Mouse (Mus musculus): ENCODE measurements around the gene Itih4.

DNA sequence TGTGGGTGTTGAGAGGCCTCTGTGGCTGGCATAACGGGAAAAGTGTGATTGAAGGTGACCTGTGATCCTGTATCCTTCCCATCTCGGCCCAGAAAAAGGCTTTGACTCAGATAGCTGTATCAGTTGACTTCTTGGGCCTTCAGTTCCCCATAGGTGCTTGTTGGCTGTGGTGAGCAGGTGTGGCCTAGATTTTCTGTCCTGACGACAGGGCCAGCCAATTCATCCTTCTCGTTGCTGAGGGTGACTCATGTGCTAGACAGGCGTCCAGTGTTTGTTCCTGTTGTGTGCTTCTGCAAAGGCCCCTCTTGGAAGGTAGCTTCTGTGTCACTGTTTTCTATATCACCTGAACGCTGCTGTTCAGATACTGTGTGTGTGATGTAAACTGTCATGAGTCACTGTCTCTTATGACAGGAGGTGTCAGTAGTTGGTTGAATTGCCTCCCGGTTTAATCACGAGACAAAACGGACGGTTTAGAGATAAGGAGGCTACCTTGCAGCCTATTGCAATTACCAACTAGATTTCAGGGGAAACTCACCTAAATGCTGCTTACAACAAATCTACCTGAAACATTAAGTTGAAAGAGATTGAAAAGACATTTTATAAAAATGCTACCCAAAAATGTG, 29.3 kb upstream of the Itih4 start:
- TF ChIP-seq CTCF (conservative IDR thresholded peaks at IDR 0.05; ENCODE audit: low read length), result no peak
- no peak for TF ChIP-seq POU5F1 (IDR thresholded peaks at IDR 0.05; ENCODE audit: borderline replicate concordance, low read length)
